Mouse (Mus musculus) lung, postnatal 10 days (tissue): ENCODE results near the gene Pde4dip.

Experiments used
- DNase-seq: peaks from one replicate; pipeline ENCODE4 v3.0.0; 2021

Pde4dip gene

DNA sequence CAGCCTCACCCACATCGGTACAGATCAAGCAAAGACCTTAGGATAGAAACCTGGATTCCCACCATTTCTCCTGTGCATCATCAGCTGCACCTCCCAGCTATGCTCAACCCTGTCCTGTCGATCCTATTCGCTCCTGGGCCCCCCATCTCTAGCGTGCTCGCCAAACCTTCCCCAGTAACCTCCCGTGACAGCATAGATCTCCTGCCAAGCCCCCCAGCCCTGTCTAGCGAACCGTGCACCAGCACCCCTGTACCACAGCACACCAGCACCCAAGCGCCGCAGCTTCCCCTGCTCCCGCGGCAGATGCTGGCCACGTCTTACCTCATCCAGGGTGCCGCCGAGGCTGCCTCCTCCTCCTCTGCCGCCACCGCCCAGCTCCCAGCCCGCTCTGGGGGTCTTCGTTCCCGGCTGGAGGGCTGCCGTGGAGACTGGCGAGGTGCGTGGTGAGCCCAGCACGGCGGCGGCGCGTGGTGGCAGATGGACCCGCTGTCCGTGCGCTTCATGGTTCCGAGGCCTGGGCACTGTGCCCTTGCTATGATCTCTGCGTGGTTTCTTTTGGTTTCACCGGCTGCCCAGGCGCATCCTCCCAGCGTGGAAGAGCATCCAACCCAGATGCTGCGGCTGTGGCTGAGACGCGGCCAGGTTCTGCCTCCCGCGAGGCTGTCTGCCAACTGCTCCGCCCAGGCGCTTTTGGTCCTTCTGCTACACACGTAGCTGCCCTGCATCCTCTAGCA is at the start of gene Pde4dip:
Pde4dip (minus strand) TSS at position 540 of the 734 bp plus-strand sequence.
- DNase-seq: no peak

DNA sequence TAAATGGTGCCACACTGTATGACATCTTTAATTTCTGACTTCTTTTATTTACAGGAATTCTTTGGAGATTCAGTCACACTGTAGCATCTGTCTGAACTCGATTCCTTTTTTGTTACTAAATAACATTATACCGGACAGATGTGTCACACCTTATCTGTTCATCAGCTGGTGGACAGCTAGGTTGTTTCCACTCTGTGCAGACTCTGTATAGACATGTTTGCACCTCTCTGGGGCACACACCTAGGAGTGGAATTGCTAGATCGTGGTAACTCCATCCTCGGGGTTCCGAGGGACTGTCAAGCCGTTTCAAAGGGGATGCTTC is 49.4 kb upstream of the Pde4dip start:
- DNase-seq: no peak

DNA sequence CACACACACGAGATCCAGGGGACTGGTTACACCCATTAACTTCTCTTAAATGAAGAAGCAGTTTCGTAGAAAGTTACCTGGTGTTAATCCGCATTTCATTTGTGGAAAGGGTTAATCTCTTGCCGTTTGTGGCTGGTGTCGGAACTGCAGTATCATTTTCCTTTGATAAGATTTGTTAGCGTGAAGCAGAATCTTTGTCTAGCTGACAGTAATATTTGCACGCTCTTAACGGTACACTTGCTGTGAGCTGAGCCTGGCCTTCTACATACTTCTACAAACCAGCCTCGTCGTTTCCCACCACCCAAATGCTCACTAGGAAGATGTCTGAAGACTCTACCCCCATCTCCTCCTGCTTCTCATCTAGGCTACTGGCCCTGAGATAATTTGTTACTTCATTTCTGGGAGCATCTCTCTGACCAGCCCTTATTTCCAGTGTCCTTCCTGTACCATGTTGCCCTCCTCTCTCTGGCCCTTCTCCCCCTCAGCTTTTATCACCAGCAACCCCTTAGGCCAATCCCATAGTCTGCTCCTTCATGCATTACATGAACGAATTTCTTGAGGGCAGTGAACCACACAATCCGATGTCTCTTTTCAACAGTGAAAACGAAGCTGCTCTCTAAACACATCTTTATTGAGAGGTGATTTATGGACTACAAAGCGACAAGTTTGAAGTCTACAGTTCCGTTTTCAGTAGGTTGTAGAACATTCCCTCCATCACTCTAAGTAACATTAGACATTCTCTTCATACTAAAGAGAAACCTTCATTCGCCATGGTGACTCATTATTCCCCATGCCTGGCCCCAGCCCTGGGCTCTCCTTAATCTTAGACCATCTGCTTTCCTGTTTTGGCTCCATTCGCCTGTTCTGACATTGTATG is 48.8 kb upstream of the Pde4dip start:
- no peak for DNase-seq

DNA sequence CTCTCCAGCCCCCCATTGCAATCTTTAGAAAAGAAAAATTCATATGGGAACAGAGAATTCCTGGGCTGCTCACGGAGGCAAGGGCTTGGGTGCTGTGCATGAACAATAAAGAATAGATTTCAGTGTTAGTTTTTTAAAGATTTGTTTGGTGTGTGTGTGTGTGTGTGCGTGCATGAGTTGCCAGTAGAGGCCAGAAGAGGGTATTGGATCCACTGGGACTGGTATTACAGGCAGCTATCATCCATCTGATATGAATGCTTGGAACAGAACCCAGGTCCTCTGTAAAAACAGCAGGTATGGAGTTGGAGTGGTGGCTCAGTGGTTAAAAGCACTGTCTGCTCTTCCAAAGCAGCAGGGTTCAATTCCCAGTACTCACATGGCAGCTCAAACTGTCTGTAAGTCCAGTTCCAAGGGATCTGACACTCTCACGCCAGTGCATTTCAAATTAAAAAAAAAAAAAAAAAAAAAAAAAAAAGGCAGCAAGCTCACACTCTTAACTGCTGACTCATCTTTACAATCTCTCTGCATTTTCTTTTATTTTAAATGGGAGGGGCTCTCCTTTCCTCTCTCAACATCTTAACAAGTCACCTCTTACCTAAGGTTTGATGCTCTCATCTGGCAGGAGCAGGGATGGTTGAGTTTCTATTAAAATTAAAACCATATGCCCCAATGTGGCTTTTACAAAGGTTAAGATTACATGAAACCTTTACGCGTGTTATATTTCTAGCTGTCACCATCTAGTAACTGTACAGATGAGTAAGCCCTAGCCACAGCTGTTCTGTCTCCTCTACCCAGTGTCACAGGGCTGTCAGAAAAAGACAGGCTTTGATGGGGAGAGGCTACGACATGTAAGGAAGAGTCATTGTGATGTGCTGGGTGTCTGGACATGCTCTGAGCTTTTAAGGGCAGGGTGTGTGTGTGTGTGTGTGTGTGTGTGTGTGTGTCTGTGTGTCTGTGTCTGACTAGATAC is 46.1 kb upstream of the Pde4dip start:
- DNase-seq: no peak

DNA sequence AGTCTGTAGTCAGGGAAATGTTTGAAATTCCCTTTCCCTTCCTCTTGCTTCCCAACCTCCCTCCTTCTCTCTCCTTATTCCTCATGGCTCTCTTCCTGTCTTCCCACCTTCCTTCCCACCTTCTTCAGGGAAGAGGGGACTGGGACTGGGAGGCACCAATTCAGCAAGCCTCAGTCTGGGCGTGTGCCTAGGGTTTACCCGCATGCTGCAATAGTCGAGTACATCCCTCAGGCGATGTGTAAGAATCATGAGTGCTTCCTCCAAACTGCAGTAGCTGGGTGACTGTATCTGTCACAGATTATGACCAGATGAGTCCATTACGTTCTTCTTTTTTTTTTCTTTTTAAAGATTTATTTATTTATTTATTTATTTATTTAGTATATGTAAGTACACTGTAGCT is 45.3 kb upstream of the Pde4dip start:
- DNase-seq: peak; percentile 13

DNA sequence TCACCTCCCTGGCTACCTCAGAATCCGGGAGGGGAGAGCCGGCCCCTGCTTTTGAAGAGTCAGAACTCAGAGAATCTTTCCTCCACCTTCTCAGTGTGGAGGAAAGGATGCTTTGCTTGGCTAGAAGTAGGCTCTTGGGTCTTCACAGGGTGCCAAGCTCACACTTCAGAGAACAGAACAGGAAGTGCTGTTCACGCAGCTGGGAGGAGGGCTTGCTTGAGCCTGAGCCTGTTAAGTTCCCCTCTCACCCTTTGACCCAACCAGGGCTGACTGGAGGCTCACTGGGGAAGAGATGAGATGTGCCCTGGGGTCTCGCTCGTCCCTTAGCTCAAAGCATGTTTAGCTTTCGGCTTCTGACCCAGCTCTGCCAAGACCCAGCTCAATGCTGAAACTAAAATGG is 44.7 kb upstream of the Pde4dip start:
- DNase-seq: peak; percentile 37

DNA sequence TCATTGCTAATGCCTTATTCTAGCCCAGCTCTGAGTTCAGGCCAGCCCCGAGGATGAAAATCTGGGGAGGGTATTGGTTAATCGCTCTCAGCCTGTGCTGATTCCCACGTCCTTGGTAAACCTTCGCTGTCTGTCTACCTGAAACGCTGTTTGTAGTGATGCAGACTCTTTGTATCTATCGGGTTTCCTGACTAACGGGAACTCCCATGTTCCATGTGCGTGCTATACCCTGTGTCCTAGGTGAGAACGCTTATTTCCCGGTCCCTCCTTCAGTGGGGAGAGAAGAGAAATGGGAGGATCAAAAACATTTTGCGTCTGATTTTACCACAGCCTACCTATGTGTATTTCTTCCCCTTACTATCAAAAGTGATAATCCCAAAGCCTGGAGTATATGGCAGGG is 44.3 kb upstream of the Pde4dip start:
- DNase-seq: no peak

DNA sequence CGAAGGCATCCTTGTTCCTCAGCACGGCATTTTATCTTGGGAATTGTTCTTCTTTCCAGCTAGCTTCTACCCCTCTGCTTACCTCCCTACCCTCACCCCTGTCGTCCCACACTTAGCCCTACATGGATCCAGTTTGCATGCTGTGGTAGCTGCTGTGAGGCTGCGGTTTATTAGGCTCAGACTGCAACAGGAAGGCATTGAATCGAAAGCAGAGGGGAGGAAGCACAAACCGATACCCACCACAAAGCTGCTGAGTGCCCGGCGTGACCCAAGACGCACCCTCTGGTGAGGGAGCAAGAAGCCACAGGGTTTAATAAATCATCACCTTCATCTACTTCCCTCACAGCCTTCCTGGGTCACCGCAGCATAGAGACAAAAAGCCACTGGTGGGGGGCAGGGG is 43.6 kb upstream of the Pde4dip start:
- DNase-seq: peak; percentile 38

DNA sequence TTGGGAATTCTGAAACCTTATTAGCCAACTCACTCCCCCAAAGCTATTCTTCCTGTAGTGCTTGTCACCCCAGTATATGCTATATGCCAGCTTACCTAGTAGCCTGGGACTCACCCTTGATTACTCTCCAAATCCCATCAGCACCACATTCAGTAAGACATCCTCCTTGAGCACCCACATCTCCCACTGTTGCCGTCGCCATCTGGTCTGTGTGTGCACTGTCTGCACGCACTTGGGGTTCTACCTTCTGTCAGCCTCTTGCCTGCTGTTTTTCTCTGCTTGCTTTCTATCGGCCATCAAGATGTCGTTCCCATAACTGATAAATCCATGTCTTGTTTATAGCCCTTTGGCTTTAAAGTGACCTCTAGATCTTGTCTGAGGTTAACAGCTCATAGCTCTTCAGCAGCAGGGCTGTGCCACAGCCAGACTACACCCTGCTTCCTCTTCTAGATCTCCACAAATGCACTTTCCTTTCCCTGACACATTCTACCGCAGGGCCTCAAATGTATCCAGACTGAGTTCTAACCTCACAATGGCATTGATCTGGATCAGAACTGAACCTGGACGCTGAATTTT is 42.9 kb upstream of the Pde4dip start:
- no peak for DNase-seq

DNA sequence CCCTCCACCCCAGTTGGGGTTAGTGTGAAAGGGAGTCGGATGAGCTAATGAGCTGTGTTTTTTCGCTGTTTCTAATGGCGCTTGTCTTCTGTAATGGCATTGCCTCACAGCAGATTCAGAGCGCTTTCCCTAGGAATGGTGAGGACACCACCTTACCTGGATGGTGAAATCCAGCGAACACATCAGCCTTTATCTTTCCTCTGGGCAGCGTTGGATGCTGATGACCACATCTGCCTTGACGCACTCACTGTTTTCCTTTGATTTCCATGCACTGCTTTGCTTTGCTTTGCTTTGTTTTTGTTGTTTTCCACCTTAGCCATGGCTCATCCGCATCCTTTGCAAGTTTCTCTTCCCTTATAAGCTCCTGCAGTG is 42.3 kb upstream of the Pde4dip start:
- no peak for DNase-seq

DNA sequence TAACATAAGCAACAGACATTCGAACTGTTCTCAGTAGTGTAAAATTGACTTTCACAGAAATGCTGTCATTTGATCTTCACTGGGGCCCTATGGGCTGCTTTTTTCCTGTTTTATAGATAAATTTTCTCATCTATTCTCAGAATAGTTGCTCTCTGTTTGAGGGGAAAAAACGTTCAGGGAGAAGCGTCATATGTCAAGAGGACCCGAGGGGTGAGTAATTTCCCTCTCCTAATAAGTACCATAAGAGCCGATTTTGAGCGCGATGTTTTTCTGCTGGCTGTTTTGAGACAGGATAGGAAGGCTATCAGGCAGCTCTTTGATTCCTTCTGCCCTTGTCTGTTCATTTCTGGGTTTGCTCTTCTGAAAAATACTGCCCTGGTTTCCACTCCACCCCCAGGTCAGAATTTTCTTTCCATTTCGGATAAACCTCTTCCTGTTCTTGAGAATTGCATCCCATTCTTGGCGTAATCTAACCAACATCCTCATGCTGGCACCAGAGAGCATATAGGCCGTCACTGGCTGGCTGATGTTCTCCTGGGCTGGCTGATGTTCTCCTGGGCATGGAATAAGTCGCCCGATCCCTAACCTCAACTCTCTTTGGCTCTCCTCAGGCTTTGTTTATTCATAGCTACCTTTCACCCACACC is 41.8 kb upstream of the Pde4dip start:
- peak; percentile 44 for DNase-seq

DNA sequence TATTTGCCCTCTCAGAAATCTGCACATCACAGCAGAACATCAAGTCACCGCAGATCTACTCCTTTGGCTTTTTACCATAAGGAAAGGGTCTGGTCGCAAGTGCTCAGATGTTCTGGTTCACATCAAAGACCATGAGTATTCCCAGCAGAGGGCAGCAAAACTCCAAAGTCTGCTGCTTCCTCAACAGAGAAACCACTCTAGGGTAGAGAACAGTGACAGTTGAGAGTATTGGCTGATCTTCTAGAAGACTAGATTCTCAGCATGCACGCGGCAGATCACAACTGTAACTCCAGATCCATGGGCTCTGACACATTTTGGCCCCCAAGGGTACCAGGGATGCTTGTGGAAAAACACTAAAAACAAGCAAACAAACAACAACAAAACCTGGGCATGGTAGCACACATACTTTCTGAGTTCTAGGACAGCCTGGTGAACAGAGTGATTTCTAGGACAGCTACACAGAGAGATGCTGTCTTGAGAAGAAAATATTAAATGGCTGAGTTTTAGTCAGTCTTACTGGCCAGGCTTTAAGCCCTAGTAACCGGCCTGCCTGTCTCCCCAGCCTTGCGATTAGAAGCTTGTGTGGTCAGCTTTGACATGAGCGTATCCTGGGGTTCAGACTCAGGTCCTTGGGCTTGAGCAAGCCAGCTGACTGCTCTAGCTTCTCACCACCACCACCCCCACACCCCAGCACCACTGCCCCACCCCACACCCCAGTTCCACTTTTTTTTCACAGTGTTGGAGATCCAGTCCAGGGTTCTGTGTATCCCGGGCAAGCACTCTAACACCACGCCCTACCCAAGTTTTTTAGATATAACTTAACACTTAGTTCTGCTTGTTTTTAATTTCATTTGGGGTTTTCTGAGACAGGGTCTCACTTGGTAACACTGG is 40.7 kb upstream of the Pde4dip start:
- peak; percentile 91 for DNase-seq

DNA sequence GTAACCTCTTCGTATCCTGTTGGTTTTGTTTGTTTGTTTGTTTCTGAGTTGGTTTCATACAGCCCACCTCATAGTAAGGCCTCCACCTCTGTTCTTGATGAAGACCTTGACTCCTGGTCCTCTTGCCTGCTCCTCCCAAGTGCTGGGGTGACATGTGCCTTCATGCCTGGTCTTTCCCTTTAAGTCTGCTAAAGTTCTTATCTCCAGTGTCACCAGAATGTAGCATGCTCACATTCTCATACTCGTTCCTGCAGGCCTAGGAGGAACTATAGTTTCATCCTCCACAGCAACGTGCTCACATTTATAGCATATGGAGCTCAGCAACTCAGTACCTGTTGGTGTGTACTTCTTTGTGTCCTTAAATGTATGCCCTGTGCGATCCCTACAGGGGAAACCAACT is 38.8 kb upstream of the Pde4dip start:
- DNase-seq: no peak

DNA sequence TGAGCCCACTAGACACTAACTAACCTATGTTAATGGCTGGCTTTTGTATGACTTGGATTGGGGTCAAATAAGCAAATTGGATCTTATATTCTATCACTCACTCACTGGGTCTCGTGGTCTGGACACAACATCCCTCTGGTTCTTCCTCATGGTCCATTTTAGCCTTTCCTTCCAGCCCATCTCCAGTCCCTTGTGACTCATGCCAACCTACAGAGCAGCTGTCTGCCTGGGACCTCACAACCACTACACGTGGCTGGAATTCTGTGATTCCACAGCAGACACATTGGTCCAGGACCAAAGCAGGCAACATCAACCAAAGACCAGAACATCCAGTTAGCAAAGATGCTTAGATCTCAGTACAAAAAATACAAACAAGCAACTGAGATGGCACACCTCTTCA is 36.7 kb upstream of the Pde4dip start:
- DNase-seq: no peak

DNA sequence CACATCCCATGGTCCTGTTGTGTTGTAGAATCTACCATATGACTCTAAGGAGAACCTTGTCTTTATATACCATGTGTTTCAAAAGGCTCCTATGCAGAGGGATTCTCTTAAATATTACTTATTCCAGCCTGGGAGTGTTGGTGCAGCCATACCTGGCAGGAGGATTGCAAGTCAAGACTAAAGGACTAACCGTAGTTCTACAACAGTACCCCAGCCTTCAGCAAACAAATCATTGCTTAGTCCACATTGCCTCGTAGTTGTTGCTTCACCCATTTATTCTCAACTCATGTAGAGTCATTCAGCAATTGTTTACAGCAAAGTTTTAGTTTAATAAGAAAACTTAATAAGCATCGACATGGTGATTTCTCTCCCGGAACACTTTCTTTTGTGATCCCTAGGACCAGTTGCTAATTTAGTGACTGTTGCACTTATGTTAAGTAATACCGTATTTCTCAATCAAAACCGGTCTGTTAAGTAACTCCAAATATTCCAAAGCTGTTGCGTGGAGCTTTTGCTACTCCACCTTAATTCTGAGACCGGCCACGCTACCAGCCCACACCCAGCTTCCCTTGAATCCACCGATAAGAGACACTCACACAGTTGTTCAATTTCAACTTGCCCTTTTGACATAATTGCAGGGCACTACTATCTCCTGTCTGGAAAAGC is 30.5 kb upstream of the Pde4dip start:
- DNase-seq: no peak

DNA sequence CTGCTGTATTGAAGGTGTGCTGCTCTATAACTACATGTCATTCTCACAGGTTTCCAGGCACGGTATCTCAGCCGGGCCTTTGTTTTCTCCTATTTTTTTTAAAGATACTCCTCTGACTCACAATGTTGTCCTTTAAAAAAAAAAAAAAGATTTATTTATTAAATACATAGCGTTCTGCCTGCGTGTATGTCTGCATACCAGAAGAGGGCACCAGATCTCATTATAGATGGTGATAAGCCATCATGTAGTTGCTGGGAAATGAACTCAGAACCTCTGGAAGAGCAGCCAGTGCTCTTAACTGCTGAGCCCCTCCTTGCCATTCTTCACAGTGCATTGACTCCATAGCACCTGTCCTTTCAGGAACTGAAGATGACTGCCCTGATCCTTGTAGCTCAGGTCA is 26.6 kb upstream of the Pde4dip start:
- DNase-seq: no peak

DNA sequence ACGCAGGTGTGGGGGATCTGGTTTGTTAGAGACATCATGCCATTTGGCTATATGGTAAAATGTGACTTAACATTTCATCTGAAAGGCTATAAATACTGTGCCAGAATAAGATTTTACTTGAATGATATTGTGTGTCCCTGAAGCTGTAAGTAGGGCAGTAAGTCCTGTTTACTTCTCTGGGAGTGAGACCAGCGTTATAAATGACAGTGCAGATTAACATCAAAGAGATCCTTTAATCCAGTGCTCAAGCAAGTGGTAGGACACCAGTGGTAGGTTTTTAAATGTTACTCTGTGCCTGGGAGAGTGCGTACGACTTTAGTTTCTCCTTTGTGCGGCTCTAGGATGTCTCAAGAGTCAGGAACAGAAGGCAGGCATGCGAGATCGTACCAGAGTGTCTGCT is 22.6 kb upstream of the Pde4dip start:
- DNase-seq: no peak

DNA sequence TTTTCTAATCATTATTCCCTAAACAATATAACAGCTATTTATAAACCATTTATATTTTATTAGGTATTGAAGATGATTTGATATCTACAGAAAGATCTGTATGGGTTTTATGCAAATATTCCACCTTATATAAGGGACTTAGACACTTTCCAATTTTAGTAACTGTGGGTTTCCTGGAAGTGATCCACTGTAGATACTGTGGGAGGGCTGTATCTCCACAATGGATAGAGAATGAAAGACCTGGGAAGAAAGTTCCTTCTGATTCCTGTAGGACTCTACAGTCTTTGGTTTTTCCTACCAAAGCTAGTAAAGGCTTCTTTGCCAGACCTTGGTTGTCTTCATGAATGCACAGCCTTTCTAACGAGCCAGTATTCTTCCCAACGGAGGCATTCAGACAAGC is 21.2 kb upstream of the Pde4dip start:
- no peak for DNase-seq

DNA sequence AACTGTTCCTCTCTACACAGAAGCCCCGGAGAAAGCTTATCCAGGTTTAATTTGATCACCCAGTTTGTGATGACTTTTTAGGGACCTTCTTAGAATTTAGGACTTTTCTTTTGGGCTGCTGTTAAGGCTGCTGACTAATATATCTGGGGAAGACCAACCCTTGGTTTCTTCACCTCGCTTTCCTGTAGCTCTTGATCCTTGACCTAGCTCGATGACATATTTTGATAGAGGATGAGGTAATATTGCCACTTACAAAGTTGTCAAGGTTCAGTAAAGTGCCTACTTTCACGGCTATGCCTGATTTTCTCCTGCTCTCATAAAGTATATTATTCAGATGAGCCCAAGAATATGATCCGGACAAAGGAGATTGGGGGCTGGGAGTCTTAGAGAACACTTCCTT is 13.1 kb upstream of the Pde4dip start:
- DNase-seq: no peak
